Mouse (Mus musculus) pancreas, adult 10 weeks (tissue): Measurements from ENCODE around the gene Lrg1. TPM values are rescaled to one million over a fixed set of nuclear protein-coding genes. Genes with fewer than 3 reads are reported as not detected.

Source experiments
- polyA plus RNA-seq: library from polyadenylated mRNA; stranded (reverse); fragments of 350-450 nt; fragmentation: Illumina TruSeq; extraction: RNeasy Lipid Tissue Mini Kit (QIAGEN cat#74804); gene quantifications from one replicate; pipeline ENCODE4 v1.2.3, GENCODE M21; 2015; ENCODE audit warnings: low read depth, low replicate concordance; ENCODE audit not compliant: insufficient read depth

Lrg1 gene
- polyA plus RNA-seq: 8.8 TPM

GRCm38 (mm10) chr17:56121826-56122225 lies at the start of gene Lrg1:
TSS of gene Lrg1 (minus strand) at chr17:56122001.

DNA sequence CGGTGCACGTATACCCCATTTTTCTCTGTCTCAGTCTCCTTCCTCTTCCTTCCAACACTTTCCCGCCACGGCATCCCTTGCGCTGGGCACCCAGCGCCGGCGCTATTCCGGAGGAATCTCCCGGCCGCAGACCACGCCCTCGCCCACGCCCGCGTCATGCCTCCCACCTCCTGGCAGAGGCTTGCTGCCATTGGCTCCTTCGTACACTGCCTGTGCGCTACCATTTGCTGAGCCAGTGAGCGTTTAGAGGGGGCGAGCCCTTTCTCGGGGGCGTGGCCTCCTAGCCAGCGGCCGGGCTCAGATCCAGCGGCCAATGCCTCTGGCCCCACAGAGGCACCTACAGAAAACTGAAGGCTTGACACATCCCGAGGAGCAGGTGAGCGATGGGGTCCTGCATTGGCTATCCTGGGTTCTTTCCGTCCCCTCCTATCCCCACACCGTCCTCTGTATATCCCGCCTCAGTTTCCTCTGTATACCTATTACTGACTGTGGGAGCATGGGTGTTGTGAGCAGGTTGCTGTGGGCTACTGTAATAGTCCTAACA lies 40.5 kb upstream of the Lrg1 start, which contains the start of gene Tnfaip8l1:
TSS of gene Tnfaip8l1 (plus strand) at position 247 of the 544 bp plus-strand sequence.

DNA sequence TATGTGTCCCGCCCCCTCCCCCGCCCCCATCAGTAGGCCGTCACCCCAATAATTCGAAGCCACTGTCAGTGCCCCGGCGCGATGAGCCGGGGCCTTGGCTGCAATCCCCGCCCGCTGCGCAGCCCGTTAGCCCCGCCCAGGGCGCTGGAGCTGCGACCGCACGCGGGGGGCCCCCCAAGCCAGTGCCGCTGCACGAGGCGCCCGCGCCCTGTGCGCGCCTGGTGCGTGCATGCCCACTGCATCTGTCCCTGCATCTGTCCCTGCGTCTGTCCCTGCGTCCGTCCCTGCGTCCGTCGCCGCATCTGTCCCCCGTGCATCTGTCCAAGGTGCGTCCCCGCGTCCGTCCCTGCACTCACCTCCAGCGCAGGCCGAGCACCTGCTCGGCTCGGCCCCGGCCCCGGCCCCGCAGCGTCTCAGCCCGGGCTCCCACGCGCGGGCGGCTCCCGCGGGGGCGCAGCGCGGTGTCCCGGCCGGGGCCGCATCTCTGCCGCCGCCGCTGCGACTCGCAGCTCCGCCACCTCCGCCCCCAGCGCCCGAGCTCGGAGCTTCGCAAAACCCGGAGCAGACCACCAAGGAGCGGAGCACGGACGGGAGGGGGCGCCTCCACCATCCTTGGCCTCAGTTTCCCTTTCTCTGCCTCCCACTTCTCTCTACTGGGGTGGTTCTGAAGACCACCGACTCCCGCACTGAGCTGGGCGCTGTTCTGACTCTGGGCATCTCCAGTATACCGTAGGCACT lies 18.2 kb upstream of the Lrg1 start, which contains the start of gene Sema6b:
TSS of gene Sema6b (minus strand) at position 486 of the 738 bp plus-strand sequence.

GRCm38 (mm10) chr17:56117251-56117710 lies 4.5 kb downstream of the Lrg1 start, which contains the start of gene Plin5:
TSS of gene Plin5 (minus strand) at chr17:56117596.

GRCm38 (mm10) chr17:56109219-56110051 lies 12.4 kb downstream of the Lrg1 start, which contains the start of gene Plin4:
TSS of gene Plin4 (minus strand) at chr17:56109803.

GRCm38 (mm10) chr17:56078880-56079795 lies 42.7 kb downstream of the Lrg1 start, which contains the start of gene Hdgfl2:
TSS of gene Hdgfl2 (plus strand) at chr17:56079634.

GRCm38 (mm10) chr17:56074827-56075208 lies 47.0 kb downstream of the Lrg1 start, which contains the start of gene Ubxn6:
TSS of gene Ubxn6 (minus strand) at chr17:56075028.

Other genes starting within 250 kb of the Lrg1 start
- gene Zfp119a, start 243.1 kb downstream of the Lrg1 start, polyA plus RNA-seq: 2.2 TPM
- 2.6 TPM for gene Zfp959, start 229.9 kb downstream of the Lrg1 start, polyA plus RNA-seq
- gene Zfp119b, start 172.5 kb downstream of the Lrg1 start, polyA plus RNA-seq: 1.7 TPM
- 1.3 TPM for gene Ebi3, start 169.4 kb downstream of the Lrg1 start, polyA plus RNA-seq
- 2.3 TPM for gene Yju2, start 162.9 kb downstream of the Lrg1 start, polyA plus RNA-seq
- not detected for gene Shd, start 151.5 kb downstream of the Lrg1 start, polyA plus RNA-seq
- not detected for gene Fsd1, start 135.5 kb downstream of the Lrg1 start, polyA plus RNA-seq
- gene Stap2, start 116.4 kb downstream of the Lrg1 start, polyA plus RNA-seq: 20.6 TPM
- gene Mpnd, start 116.3 kb downstream of the Lrg1 start, polyA plus RNA-seq: 24.6 TPM
- gene Sh3gl1, start 85.4 kb downstream of the Lrg1 start, polyA plus RNA-seq: 16.3 TPM
- 0.18 TPM for gene Chaf1a, start 81.6 kb downstream of the Lrg1 start, polyA plus RNA-seq
- gene Ubxn6, start 47.0 kb downstream of the Lrg1 start, polyA plus RNA-seq: 13.3 TPM
- 60.5 TPM for gene Hdgfl2, start 42.4 kb downstream of the Lrg1 start, polyA plus RNA-seq
- gene Plin4, start 12.2 kb downstream of the Lrg1 start, polyA plus RNA-seq: 5.1 TPM
- gene Plin5, start 4.4 kb downstream of the Lrg1 start, polyA plus RNA-seq: not detected
- 3.3 TPM for gene Sema6b, start 18.3 kb upstream of the Lrg1 start, polyA plus RNA-seq
- 0.44 TPM for gene Tnfaip8l1, start 40.5 kb upstream of the Lrg1 start, polyA plus RNA-seq
- 25.8 TPM for gene Mydgf, start 61.9 kb upstream of the Lrg1 start, polyA plus RNA-seq
- gene Dpp9, start 96.9 kb upstream of the Lrg1 start, polyA plus RNA-seq: 13.7 TPM
- 6.3 TPM for gene Fem1a, start 134.8 kb upstream of the Lrg1 start, polyA plus RNA-seq
- 3.3 TPM for gene Ticam1, start 154.8 kb upstream of the Lrg1 start, polyA plus RNA-seq
- 7.7 TPM for gene Plin3, start 170.9 kb upstream of the Lrg1 start, polyA plus RNA-seq
- not detected for gene Arrdc5, start 178.3 kb upstream of the Lrg1 start, polyA plus RNA-seq
- gene Uhrf1, start 181.3 kb upstream of the Lrg1 start, polyA plus RNA-seq: 0.39 TPM
- gene Kdm4b, start 204.1 kb upstream of the Lrg1 start, polyA plus RNA-seq: 7.8 TPM